Mouse (Mus musculus): ENCODE measurements at regions not wholly inside any gene's neighbourhood (a gene's known extent, or its start where the extent isn't known, plus 50 kb on each side); places are given as distances from the start of the nearest gene placed in this dataset.

DNA sequence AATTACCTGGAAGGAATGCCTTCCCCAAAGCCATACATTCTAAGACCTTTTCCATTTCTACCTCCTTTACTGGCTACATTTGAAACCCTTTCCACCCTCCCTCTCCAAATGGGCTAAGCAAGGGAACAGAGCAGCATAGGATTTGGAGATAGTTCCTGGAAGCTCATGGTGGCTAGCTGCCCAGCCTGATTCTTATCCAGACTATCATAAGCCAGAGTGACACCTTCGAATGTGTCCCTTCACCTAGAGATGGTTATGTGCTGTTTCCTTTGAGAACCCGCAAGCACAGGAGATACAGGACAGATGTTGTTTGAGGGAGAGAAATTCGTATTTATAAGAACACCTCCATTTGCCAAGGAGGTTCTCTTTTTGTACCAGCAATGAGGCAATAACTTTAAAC, 272.0 kb downstream of the Rnf152 start:
- TF ChIP-seq CTCF (IDR thresholded peaks at IDR 0.05; ENCODE audit: low read depth, low read length) (no peak), GATA1 (IDR thresholded peaks at IDR 0.05; ENCODE audit: borderline replicate concordance, low read length) (no peak), POLR2AphosphoS5 (IDR thresholded peaks at IDR 0.05; ENCODE audit: insufficient replicate concordance, low read depth, low read length) (no peak)
